8 mouse cellular contexts compared by ENCODE assay signal in genomic region chr2:93180077-93180844, GRCm38 (mm10). TPM values are rescaled to one million over a fixed set of nuclear protein-coding genes. Genes with fewer than 3 reads are reported as not detected.
DNase-seq lines count a peak whose midpoint lies in the region; ATAC-seq lines count a peak whose summit lies in the region.

No protein-coding gene starts in this region.

- intact Hi-C loops in left cerebral cortex, postnatal 36 days (cut with DNase I), result no loop called here

- ATAC-seq in cerebellum, adult (ENCODE audit: insufficient number of reproducible peaks, low FRiP score, low TSS enrichment), result peak; percentile 41; the same call in 1 of the 2 replicates
- ATAC-seq in hematopoietic stem cell, adult 5-6 weeks (replicated peaks in 1 of 2; ENCODE audit: insufficient read depth in 1 of 2, low FRiP score in 2 of 2, low TSS enrichment in 1 of 2, low read depth in 1 of 2, poor library complexity in 2 of 2, severe bottlenecking in 2 of 2), result peak; percentile 18 to 31; a peak in 2 of 4 replicates
- ATAC-seq in neural tube, embryonic 12.5 days (ENCODE audit: low FRiP score, low read depth), result no peak

- H3K4me3 ChIP-seq in neural tube, embryonic 12.5 days, result peak overlapping the region; percentile 25

- peaks cover 51% of the 10 kb centered on the region for H3K4me1 ChIP-seq in neural tube, embryonic 12.5 days

- no peaks in the 10 kb centered on the region for H3K9me3 ChIP-seq in neural tube, embryonic 12.5 days

- H3K9ac ChIP-seq in neural tube, embryonic 12.5 days, result peak overlapping the region; percentile 38

- H3K27ac ChIP-seq in neural tube, embryonic 12.5 days, result peak overlapping the region; percentile 66

- H3K27me3 ChIP-seq in neural tube, embryonic 12.5 days (replicated peaks), result peaks cover 4% of the 10 kb centered on the region; the same call in 1 of the 2 replicates

- DNase-seq in cerebellum, postnatal 10 days, result no peak
- peak; percentile 72 for DNase-seq in A20 (ENCODE audit: low read depth, low spot score)
- DNase-seq in cerebellum, postnatal 36 days, result peak; percentile 53 to 65
- DNase-seq in left cerebral cortex, postnatal 36 days (ENCODE audit: low spot score in 2 of 2), result peak; percentile 73 to 83
- no peak for DNase-seq in urinary bladder, postnatal 36 days (ENCODE audit: low spot score in 2 of 2)

- WGBS in neural tube, embryonic 12.5 days, result 1% methylated on average over 41 of the region's 41 CpGs

- H3K36me3 ChIP-seq in neural tube, embryonic 12.5 days, result no peaks in the 10 kb centered on the region

- peak overlapping the region; percentile 58 for H3K4me2 ChIP-seq in neural tube, embryonic 12.5 days (replicated peaks)

RNA-seq across cellular contexts. Expression of gene Trp53i11, which starts 7.1 kb away (rescaled TPM):
- 17.0 and 24.9 TPM in 2 replicates for total RNA-seq in hematopoietic stem cell, adult 5-6 weeks (2017)
- 10 to 100 TPM; 82.3 to 99.8 TPM for total RNA-seq in left cerebral cortex, postnatal 36 days (2021)
- 144 and 230 TPM in 2 replicates for polyA plus RNA-seq in neural tube, embryonic 12.5 days (2016; fragmentation: Nextera tagmentation; extraction: Ambion mirVana)

Comparison
In these comparisons a context has a peak if more than half of its experiments do, and no peak if none do; other contexts are left out.
1. DNase-seq: peak in A20 (single experiment), cerebellum, postnatal 36 days (2 of 2) and left cerebral cortex, postnatal 36 days (2 of 2); none in cerebellum, postnatal 10 days (0 of 2) and urinary bladder, postnatal 36 days (0 of 2).